Mouse (Mus musculus): ENCODE measurements at regions not wholly inside any gene's neighbourhood (a gene's known extent, or its start where the extent isn't known, plus 50 kb on each side); places are given as distances from the start of the nearest gene placed in this dataset.

DNA sequence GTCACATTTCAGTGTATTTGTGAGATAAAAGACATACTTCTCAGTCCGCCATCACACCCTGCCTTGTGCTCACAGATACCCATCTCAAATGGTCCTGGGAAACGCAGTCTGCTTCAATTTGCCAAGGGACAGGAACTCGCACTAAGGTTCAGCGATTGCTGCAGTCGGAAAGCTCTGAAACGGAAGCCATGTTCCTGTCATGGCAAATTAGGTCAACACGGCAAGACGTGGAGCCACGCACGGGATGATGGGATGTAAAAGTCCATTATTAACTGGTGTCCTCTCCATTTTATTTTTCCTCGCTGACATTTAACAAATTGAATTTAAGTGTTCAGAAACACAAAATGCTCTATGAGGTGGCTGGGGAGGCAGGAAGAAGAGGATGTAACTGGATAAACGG is 212.4 kb downstream of the Rpl36a-ps1 start:
- ATAC-seq = no peak

DNA sequence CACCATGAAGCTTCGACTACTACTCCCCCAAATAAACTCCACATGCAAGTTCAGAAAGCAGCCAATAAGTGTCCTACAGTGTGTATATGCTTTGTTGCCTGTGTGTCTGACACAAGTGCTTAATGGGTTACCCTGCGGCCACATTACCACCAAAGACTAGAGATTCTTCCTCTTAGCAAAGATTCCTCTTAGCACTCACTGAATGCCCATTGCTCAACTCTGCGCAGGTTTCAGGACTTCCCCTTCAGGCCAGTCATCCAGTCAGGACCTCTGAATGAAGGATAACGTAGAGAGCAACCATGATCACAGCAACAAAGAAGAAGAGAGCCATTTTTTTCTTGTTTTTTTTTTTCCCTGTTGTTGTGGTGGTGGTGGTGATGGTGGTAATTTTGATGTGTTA is 222.0 kb downstream of the Rpl36a-ps1 start:
- Histone ChIP-seq H3K4me2 (ENCODE audit: low read depth) (no peak overlapping the region), H3K9ac (no peak overlapping the region), H3K4me3 (ENCODE audit: low read depth, low read length) (no peak overlapping the region), H3K27me3 (ENCODE audit: insufficient read depth, low read length) (no peaks in the 10 kb centered on the region), H3K27ac (ENCODE audit: low read depth, low read length) (no peak overlapping the region), H3K4me1 (ENCODE audit: insufficient read depth) (no peaks in the 10 kb centered on the region), H3K9me3 (ENCODE audit: low read length) (no peaks in the 10 kb centered on the region), H3K36me3 (ENCODE audit: insufficient read depth) (no peaks in the 10 kb centered on the region)
- 81% methylated on average over 4 of the region's 4 CpGs for WGBS
- DNase-seq (no peak), ATAC-seq (no peak)
- TF ChIP-seq CTCF (IDR thresholded peaks at IDR 0.05; ENCODE audit: low read depth) = no peak

More for the DNA sequence above, 212.4 kb downstream of the Rpl36a-ps1 start:
- TF ChIP-seq CTCF (IDR thresholded peaks at IDR 0.05; ENCODE audit: low read depth) = no peak
- WGBS = 96% methylated on average over 12 of the region's 12 CpGs
- no peaks in the 10 kb centered on the region for H3K9me3 ChIP-seq (ENCODE audit: low read length)
- H3K4me2 ChIP-seq (ENCODE audit: low read depth) = no peak overlapping the region
- H3K36me3 ChIP-seq (ENCODE audit: insufficient read depth) = no peaks in the 10 kb centered on the region
- no peak overlapping the region for H3K27ac ChIP-seq (ENCODE audit: low read depth, low read length)
- H3K4me3 ChIP-seq (ENCODE audit: low read depth, low read length) = no peak overlapping the region
- H3K4me1 ChIP-seq (ENCODE audit: insufficient read depth) = no peaks in the 10 kb centered on the region
- no peak overlapping the region for H3K9ac ChIP-seq
- DNase-seq = no peak
- no peaks in the 10 kb centered on the region for H3K27me3 ChIP-seq (ENCODE audit: insufficient read depth, low read length)

DNA sequence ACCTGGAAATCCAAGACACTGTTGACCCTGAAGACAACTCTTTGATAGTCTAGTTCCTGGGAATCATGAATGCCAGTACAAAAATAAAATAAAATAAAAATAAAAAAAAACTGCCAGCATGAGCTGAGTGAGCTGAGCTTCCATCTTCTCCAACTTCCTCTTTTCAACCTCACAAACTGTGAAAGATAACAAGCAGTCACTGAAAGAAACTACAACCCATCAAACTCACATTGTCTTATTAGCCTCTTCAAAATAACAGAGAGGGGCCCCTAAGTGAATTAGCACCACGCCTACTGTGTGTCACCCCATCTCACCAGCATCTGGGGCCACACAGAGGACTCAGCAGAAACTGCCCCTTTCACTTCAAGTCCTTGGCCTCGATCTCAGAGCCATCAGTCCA is 225.3 kb downstream of the Rpl36a-ps1 start:
- WGBS = 83% methylated on average over 2 of the region's 2 CpGs
- no peak for TF ChIP-seq CTCF (IDR thresholded peaks at IDR 0.05; ENCODE audit: low read depth)
- Histone ChIP-seq H3K4me2 (ENCODE audit: low read depth) (no peak overlapping the region), H3K9me3 (ENCODE audit: low read length) (no peaks in the 10 kb centered on the region), H3K27me3 (ENCODE audit: insufficient read depth, low read length) (no peaks in the 10 kb centered on the region), H3K36me3 (ENCODE audit: insufficient read depth) (no peaks in the 10 kb centered on the region), H3K4me3 (ENCODE audit: low read depth, low read length) (no peak overlapping the region), H3K27ac (ENCODE audit: low read depth, low read length) (no peak overlapping the region), H3K4me1 (ENCODE audit: insufficient read depth) (no peaks in the 10 kb centered on the region), H3K9ac (no peak overlapping the region)
- DNase-seq (no peak), ATAC-seq (no peak)

DNA sequence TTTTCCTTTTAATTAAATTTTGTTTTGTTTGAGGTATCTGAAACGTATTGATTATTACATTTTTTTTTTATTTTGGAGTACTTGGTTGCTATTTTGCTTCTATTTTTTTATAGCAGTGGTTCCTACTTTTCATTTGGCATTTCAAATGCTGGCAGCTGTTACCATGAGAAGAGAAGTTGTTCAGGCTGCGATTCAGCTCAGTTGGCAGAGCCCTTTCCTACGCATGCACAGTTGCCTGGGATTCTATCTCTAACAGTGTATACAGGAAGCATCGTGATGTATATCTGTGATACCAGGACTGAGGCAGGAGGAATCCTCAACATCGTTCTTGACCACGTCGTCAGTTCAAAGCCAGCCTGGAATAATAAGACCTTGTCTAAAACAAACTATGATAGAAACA is 226.6 kb downstream of the Rpl36a-ps1 start:
- ATAC-seq = no peak
- Histone ChIP-seq H3K9ac (no peak overlapping the region), H3K9me3 (ENCODE audit: low read length) (no peaks in the 10 kb centered on the region), H3K27ac (ENCODE audit: low read depth, low read length) (no peak overlapping the region), H3K36me3 (ENCODE audit: insufficient read depth) (no peaks in the 10 kb centered on the region), H3K4me1 (ENCODE audit: insufficient read depth) (no peaks in the 10 kb centered on the region), H3K27me3 (ENCODE audit: insufficient read depth, low read length) (no peaks in the 10 kb centered on the region), H3K4me3 (ENCODE audit: low read depth, low read length) (no peak overlapping the region), H3K4me2 (ENCODE audit: low read depth) (no peak overlapping the region)
- no peak for TF ChIP-seq CTCF (IDR thresholded peaks at IDR 0.05; ENCODE audit: low read depth)
- WGBS = 79% methylated on average over 7 of the region's 7 CpGs
- DNase-seq = peak; percentile 51

DNA sequence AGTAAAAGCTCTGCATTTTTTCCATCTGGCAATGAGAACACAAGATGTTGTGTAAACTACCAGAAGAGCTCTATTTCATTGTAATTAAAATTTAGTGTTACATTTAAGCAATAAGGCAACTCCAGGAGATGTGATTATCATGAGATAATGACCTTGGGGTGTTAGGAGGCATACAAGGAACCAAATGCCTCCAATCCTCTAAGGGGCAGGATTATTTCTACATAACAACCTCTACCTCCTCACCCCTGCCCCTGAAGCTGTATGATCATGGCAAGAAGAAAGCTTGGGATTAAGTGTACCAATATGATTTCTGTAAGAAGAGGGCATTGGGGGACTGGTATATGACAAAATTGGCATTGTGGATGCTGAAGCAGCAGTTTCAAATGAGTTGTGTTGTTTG is 228.8 kb downstream of the Rpl36a-ps1 start:
- H3K9me3 ChIP-seq (ENCODE audit: low read length) = no peaks in the 10 kb centered on the region
- no peak for ATAC-seq
- TF ChIP-seq CTCF (IDR thresholded peaks at IDR 0.05; ENCODE audit: low read depth) = no peak

DNA sequence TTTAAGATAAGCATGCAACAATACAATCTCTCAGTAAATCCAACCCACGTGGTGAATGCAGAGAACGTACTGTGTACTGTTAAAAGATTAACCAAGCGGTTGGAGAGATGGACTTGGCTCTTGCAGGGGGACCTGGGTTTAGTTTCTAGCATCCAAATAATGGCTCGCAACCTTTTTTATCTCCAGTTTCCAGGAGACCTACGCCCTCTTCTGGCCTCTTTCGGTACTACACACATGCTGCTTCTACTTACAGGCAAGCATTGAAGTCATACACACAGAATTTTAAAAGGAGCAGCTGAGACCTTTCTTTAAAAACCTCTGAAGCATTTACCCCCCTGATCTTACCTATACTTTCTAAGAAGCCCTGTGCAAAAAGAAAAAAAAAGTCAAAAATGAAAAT is 243.4 kb downstream of the Rpl36a-ps1 start:
- 94% methylated on average over 6 of the region's 6 CpGs for WGBS
- no peak overlapping the region for H3K9ac ChIP-seq
- H3K36me3 ChIP-seq (ENCODE audit: insufficient read depth) = no peaks in the 10 kb centered on the region
- H3K4me2 ChIP-seq (ENCODE audit: low read depth) = no peak overlapping the region
- no peaks in the 10 kb centered on the region for H3K27me3 ChIP-seq (ENCODE audit: insufficient read depth, low read length)
- DNase-seq = no peak
- no peak overlapping the region for H3K27ac ChIP-seq (ENCODE audit: low read depth, low read length)
- no peaks in the 10 kb centered on the region for H3K9me3 ChIP-seq (ENCODE audit: low read length)
- 0 out of 2 replicates have a peak, but pooled peaks have one; percentile 10 for TF ChIP-seq CTCF (IDR thresholded peaks at IDR 0.05; ENCODE audit: low read depth)
- H3K4me1 ChIP-seq (ENCODE audit: insufficient read depth) = no peaks in the 10 kb centered on the region
- no peak overlapping the region for H3K4me3 ChIP-seq (ENCODE audit: low read depth, low read length)
- ATAC-seq = no peak

More for the DNA sequence above, 228.8 kb downstream of the Rpl36a-ps1 start:
- Histone ChIP-seq H3K4me2 (ENCODE audit: low read depth) (no peak overlapping the region), H3K27me3 (ENCODE audit: insufficient read depth, low read length) (no peaks in the 10 kb centered on the region), H3K4me3 (ENCODE audit: low read depth, low read length) (no peak overlapping the region), H3K4me1 (ENCODE audit: insufficient read depth) (no peaks in the 10 kb centered on the region), H3K36me3 (ENCODE audit: insufficient read depth) (no peaks in the 10 kb centered on the region), H3K27ac (ENCODE audit: low read depth, low read length) (no peak overlapping the region), H3K9ac (no peak overlapping the region)
- no peak for DNase-seq

DNA sequence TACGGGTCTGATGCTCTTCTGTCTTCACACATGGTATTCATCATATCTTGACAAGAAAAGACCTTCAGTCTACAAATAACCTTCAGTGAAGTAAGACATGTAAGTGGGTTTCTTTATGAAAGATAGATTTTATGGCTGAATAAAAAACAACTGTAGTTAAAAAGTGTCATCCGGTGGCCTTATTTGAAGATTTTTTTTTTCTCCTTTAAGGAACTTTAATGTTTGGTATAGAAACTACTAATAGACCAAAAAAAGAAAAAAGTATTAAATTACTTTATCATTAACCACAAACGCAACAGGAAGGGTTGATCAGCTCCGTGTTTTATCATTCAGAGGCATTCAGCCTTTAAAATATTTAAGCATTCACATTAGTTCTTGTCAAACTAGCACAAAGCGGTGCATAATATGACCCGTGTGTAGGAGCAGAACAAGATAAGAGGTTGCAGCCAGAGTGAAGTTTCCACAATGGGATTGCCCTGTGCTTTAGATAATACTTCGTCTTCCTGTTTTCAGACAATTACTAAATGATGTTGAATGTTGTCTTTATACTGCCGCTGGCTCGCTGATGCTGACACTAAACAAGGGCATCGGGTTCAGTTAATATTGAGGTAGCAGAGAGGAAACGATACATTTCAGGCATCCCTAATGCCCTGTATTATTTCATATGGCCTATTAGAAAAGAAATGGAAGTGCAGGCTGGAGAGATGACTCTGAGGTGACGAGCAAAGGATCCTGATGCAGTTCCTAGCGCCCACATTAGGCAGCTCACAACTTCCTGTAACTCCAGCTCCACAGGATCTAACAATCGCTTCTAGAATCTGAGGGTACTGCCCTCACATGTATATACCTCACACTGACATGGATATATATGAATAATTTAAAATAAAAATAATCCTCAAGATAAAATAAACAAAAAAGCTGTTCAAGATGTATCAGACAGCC is 244.8 kb downstream of the Rpl36a-ps1 start:
- no peaks in the 10 kb centered on the region for H3K9me3 ChIP-seq (ENCODE audit: low read length)
- H3K27ac ChIP-seq (ENCODE audit: low read depth, low read length) = no peak overlapping the region
- no peak overlapping the region for H3K4me2 ChIP-seq (ENCODE audit: low read depth)
- no peak for DNase-seq
- H3K9ac ChIP-seq = no peak overlapping the region
- no peaks in the 10 kb centered on the region for H3K4me1 ChIP-seq (ENCODE audit: insufficient read depth)
- TF ChIP-seq CTCF (IDR thresholded peaks at IDR 0.05; ENCODE audit: low read depth) = no peak
- no peaks in the 10 kb centered on the region for H3K36me3 ChIP-seq (ENCODE audit: insufficient read depth)
- 87% methylated on average over 14 of the region's 14 CpGs for WGBS
- no peak for ATAC-seq
- no peaks in the 10 kb centered on the region for H3K27me3 ChIP-seq (ENCODE audit: insufficient read depth, low read length)
- no peak overlapping the region for H3K4me3 ChIP-seq (ENCODE audit: low read depth, low read length)

All from forebrain, postnatal 0 days (tissue).